Mouse (Mus musculus) layer of hippocampus, adult 2 months (tissue): Measurements from ENCODE around the gene Kcnd3. TPM values are rescaled to one million over a fixed set of nuclear protein-coding genes. Genes with fewer than 3 reads are reported as not detected.

ENCODE experiments used
- DNase-seq, 2 experiments: peaks; one replicate each; pipeline ENCODE4 v3.0.0; 2022; ENCODE audit warnings: low spot score in 2 of 2
- H3K27ac ChIP-seq: fragments of 200-600 bp; 2 replicates; pipeline ENCODE4 v1.8.1; 2022
- H3K4me3 ChIP-seq: fragments of 200-600 bp; 2 replicates; pipeline ENCODE4 v1.8.1; 2022; ENCODE audit warnings: mild to moderate bottlenecking
- CTCF ChIP-seq: fragments of 200-600 bp; conservative IDR thresholded peaks from 2 replicates; pipeline ENCODE4 v1.8.1; 2022; ENCODE audit warnings: antibody characterized with exemption, mild to moderate bottlenecking, moderate library complexity
- total RNA-seq, 2 experiments: library from RNA; stranded (reverse); gene quantifications; 2 replicates each; pipeline ENCODE4 v1.2.3; 2021

Kcnd3 gene
- total RNA-seq, 2 experiments from 2014 or later, result 60.2 to 64.9 TPM

DNA sequence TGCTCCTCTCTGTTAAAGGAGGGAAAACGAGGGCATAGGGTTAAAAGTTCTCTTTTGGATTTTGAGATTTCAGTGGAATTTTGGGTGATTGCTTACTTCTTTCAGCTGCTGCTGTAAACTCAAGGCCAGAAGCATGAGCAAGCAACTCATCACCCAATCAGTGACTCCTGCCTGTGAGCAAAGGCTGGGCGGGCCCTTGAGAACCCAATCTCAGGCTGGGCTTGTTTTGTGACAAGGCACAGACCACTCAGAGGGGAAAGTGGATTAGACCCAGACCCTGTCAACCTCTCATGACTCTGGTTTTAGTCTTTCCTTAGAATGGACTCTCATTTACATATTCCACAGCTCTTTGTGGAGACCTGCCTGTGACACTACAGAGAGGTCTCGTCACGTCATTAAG lies 28.7 kb upstream of the Kcnd3 start:
- no peak for TF ChIP-seq CTCF
- no peak for DNase-seq
- no peak overlapping the region for H3K27ac ChIP-seq
- H3K4me3 ChIP-seq, result no peak overlapping the region

- Histone ChIP-seq H3K4me3 (no peak overlapping the region), H3K27ac (no peak overlapping the region)
- TF ChIP-seq CTCF, result no peak
- DNase-seq, result no peak
Observed at GRCm38 (mm10) chr3:105428586-105428985, 23.5 kb upstream of the Kcnd3 start.

- no peak; the same call in 1 of the 2 replicates for TF ChIP-seq CTCF
- no peak overlapping the region for H3K27ac ChIP-seq
- peak in 1 of 2 experiments; percentile 36 for DNase-seq
Observed at GRCm38 (mm10) chr3:105436383-105436782, 15.7 kb upstream of the Kcnd3 start.

DNA sequence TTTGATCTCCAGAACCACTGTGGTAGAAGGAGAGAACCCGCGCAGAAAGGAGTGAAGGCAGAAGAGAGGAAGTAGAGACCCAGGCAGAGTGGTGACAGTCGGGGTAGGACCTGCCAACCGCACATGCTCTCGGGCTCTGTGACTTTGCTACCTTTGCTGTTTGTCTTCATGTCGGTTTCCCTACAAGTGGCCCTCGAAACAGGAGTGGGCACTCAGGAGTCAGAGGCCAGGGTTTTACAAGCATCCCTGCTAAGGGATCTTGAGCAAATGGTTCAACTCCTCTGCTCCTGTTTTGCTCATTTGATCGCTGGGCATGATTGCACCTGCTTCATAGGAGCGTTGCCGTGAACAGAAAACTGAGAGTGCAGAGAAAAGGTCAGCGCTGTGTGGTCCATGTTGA lies 15.2 kb upstream of the Kcnd3 start:
- no peak overlapping the region for H3K27ac ChIP-seq
- no peak for TF ChIP-seq CTCF
- no peak overlapping the region for H3K4me3 ChIP-seq
- DNase-seq, result no peak

More at GRCm38 (mm10) chr3:105436383-105436782, 15.7 kb upstream of the Kcnd3 start:
- no peak overlapping the region for H3K4me3 ChIP-seq

DNA sequence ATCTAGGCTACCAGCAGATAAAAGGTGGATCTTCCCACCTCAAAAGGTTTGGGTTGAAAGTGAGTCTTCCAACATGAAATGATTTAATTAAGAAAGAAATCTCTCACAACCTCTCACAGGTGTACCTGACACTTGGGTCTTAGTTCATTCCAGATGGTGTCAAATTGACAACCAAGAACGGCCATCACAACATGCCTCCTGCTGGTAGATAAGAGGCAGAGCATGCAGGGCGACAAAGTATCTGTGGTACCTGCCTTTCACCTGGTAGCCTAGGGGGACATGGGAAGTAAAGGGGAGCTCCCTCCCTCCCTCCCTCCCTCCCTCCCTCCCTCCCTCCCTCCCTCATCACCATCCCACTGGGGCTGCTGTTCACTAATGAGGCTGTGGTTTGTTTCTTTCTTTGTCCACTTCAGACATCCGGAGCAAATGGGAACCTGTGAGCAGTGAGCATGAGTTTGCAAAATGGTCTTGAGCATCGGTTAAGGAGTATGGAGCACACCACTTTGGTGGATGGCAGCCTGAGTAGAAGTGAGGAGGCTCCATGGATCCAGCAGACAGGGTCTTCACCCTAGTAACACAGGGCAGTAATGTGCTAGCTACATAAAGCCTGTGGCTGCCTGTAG lies 11.1 kb upstream of the Kcnd3 start:
- H3K4me3 ChIP-seq, result no peak overlapping the region
- no peak overlapping the region for H3K27ac ChIP-seq
- TF ChIP-seq CTCF, result peak; percentile 51
- no peak for DNase-seq

- peak; percentile 55 to 72 for DNase-seq
- Histone ChIP-seq H3K4me3 (peak overlapping the region; percentile 69), H3K27ac (peak overlapping the region; percentile 96)
- peak; percentile 81 for TF ChIP-seq CTCF
Observed at GRCm38 (mm10) chr3:105450641-105451470, 1.3 kb upstream of the Kcnd3 start.

DNA sequence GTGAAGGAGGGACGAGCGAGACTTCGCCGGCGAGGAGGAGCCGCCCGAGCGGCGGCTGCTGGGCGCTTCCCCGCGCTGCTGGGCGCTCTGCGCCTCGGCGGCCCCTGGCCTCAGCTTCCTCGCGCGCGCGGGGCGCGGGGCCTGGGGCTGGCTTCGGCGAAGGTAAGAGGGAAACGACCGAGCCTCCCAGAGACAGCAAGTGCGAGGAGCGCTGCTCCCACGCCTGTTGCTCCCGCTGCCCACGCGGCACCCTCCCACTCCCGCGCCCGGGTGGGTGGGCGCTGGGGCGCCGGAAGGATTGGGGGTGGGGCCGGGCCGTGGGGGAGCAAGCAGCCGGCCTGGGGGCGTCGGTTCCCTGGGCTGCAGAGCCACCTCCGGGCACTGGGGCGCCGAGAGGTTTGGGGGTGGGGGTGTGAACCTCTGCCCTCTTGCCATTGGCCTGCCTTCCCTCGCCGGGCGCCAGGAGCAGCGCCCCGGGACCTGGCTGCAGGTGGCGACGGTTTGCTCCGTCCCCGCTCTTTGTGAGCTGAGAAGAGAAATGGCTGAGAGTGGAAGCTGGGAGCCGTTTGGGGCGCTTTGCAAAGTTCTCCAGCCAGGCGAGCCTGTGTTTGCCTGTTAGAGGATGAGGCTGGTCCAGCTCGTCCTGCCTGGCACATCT lies 555 bp downstream of the Kcnd3 start:
- Histone ChIP-seq H3K4me3 (peak overlapping the region; percentile 69), H3K27ac (peak overlapping the region; percentile 96)
- DNase-seq, result peak; percentile 19 to 42
- peak; percentile 36 for TF ChIP-seq CTCF

DNA sequence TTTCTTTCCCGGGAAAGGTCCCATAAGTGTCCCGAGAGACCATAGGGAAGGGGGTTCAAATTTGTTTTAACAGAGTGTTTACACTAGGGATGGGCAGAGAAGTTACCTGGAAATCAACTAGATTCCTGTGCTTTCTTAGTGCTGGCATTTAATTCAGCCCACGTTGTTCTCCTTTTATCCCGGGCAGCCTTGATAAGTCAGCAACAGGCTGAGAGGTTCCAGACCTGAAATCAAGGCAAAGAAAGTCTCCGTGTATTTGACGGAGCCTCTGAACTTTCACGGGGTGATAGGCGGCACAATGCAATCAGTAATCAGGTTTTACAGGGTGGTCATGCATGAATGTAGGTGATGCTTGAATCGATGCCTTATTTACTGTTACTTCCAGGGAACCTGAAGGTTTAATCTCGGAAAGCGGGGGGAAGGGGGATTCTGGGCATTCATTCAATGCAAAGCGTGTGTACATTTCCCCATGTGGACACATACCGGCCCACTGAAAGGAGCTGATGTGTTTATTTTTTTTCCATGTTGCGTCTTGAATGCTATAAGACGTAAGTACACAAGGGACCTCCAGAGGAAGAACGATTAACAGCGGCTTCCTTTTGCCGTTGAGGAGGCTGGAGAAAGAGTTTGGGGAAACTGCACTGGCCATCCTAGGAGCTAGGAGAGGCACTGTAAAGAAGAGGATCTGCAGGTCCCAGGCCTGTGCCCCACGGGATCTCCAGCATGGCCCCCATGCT lies 1.3 kb downstream of the Kcnd3 start:
- no peak for DNase-seq
- TF ChIP-seq CTCF, result no peak; the same call in 1 of the 2 replicates
- Histone ChIP-seq H3K4me3 (peak overlapping the region; percentile 69), H3K27ac (peak overlapping the region; percentile 96)

GRCm38 (mm10) chr3:105457657-105458056 lies 5.5 kb downstream of the Kcnd3 start:
- no peak for DNase-seq
- Histone ChIP-seq H3K4me3 (no peak overlapping the region), H3K27ac (0 out of 2 replicates have a peak overlapping the region, but pooled peaks have one; percentile 7)
- TF ChIP-seq CTCF, result no peak

DNA sequence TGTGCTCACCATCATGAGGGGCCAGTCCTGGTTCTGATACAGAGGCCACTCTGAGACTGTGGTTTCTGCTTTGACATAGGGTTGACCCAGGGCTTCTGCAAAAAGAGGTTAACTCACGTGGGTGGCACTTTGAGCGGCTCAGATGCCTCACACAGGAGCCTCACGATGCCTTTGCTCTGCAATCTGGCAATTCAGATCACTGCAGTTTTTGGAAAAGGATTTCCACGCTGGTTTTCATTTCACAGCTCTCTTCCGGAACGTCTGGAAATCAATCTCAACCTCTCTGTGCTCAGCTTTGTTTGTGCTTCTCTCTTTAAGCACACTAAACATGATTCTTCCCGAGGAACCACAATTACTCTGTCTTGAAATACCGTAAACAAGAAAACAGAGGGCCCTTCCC lies 14.4 kb downstream of the Kcnd3 start:
- Histone ChIP-seq H3K27ac (peak overlapping the region; percentile 44; the same call in 1 of the 2 replicates), H3K4me3 (no peak overlapping the region)
- no peak for DNase-seq
- no peak for TF ChIP-seq CTCF

GRCm38 (mm10) chr3:105472564-105472963 lies 20.4 kb downstream of the Kcnd3 start:
- TF ChIP-seq CTCF, result no peak
- DNase-seq, result no peak
- H3K4me3 ChIP-seq, result no peak overlapping the region
- no peak overlapping the region for H3K27ac ChIP-seq

DNA sequence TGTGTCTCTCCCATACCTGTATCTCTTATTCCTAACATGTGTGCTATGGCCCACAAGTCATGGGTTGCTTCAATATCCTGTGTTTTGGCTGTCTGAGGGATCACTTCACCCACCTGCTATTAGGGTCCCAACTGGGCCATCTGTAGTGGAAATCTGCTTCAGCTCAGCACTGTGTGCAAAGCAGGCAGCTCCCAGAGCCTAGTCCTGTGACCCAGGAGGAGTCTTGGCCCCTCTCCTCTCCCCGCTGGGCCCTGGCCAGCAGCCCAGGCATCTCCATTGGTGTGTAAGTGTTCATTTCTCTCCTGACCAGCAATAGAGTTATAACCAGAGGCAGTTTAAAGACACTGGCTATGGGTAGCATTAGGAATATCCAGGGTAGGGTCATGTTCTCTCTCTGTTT lies 24.3 kb downstream of the Kcnd3 start:
- H3K4me3 ChIP-seq, result no peak overlapping the region
- TF ChIP-seq CTCF, result no peak
- peak overlapping the region; percentile 10; the same call in 1 of the 2 replicates for H3K27ac ChIP-seq
- DNase-seq, result no peak

DNA sequence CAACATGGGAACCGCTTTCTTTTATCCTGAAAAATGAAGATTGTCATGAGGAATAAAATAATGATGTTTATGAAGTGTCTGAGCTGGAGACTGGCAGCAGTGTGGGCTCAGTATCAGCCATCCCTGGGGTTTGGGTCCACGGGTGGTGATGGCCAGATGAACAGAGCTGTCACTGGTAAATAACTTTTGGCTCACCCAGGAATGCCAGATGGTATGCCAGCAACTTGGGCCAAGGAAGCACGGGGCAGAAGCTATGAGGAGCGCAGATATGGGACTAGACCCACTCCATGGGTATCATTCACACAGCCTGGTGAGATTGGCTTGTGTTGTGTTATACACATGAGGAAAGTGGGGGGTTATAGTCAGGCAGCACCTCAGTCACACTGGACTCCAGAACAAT lies 26.7 kb downstream of the Kcnd3 start:
- TF ChIP-seq CTCF, result no peak
- no peak for DNase-seq
- H3K27ac ChIP-seq, result peak overlapping the region; percentile 39; the same call in 1 of the 2 replicates
- no peak overlapping the region for H3K4me3 ChIP-seq
